Mouse (Mus musculus) right cerebral cortex, postnatal 14 days (tissue): ENCODE data around the gene Rreb1.
"Not testable (repeated sequence)": the region's sequence is repeated elsewhere in the genome, so short reads cannot be mapped to it uniquely, and the experiment has no call there.

ENCODE experiments used
- DNase-seq: peaks from one replicate; pipeline ENCODE4 v3.0.0; 2022

Gene Rreb1

GRCm38 (mm10) chr13:37827996-37828579, 49.9 kb downstream of the Rreb1 start:
- no peak for DNase-seq

GRCm38 (mm10) chr13:37828928-37829327, 50.7 kb downstream of the Rreb1 start:
- DNase-seq: no peak

- DNase-seq: no peak
These were observed 52.1 kb downstream of the Rreb1 start for GRCm38 (mm10) chr13:37830256-37830655.

GRCm38 (mm10) chr13:37830874-37831311, 52.7 kb downstream of the Rreb1 start:
- no peak for DNase-seq

- no peak for DNase-seq
These were observed 54.3 kb downstream of the Rreb1 start for GRCm38 (mm10) chr13:37832481-37832880.

- no peak for DNase-seq
These were observed 55.3 kb downstream of the Rreb1 start for GRCm38 (mm10) chr13:37833500-37833899.

- no peak for DNase-seq
These were observed 57.1 kb downstream of the Rreb1 start for GRCm38 (mm10) chr13:37835296-37835695.

GRCm38 (mm10) chr13:37835811-37836210, 57.6 kb downstream of the Rreb1 start:
- not testable (repeated sequence) for DNase-seq

GRCm38 (mm10) chr13:37837372-37837771, 59.2 kb downstream of the Rreb1 start:
- no peak for DNase-seq

- no peak for DNase-seq
These were observed 60.3 kb downstream of the Rreb1 start for GRCm38 (mm10) chr13:37838260-37839183.

GRCm38 (mm10) chr13:37843241-37843640, 65.0 kb downstream of the Rreb1 start:
- DNase-seq: no peak

- DNase-seq: no peak
These were observed 65.6 kb downstream of the Rreb1 start for GRCm38 (mm10) chr13:37843844-37844243.

GRCm38 (mm10) chr13:37845156-37845555, 67.0 kb downstream of the Rreb1 start:
- no peak for DNase-seq

- DNase-seq: no peak
These were observed 67.4 kb downstream of the Rreb1 start for GRCm38 (mm10) chr13:37845641-37846040.

- DNase-seq: no peak
These were observed 68.3 kb downstream of the Rreb1 start for GRCm38 (mm10) chr13:37846507-37846906.

GRCm38 (mm10) chr13:37846962-37847570, 68.9 kb downstream of the Rreb1 start:
- no peak for DNase-seq

- no peak for DNase-seq
These were observed 69.6 kb downstream of the Rreb1 start for GRCm38 (mm10) chr13:37847601-37848358.

- DNase-seq: no peak
These were observed 70.2 kb downstream of the Rreb1 start for GRCm38 (mm10) chr13:37848438-37848837.

- no peak for DNase-seq
These were observed 73.4 kb downstream of the Rreb1 start for GRCm38 (mm10) chr13:37851617-37852016.

GRCm38 (mm10) chr13:37852850-37853249, 74.7 kb downstream of the Rreb1 start:
- DNase-seq: no peak

GRCm38 (mm10) chr13:37853441-37853840, 75.2 kb downstream of the Rreb1 start:
- DNase-seq: no peak

GRCm38 (mm10) chr13:37854031-37854431, 75.8 kb downstream of the Rreb1 start:
- peak; percentile 30 for DNase-seq
